In genomic region chr13:112509465-112509864, GRCm38 (mm10) we compare ENCODE assay signal across 8 mouse cellular contexts. TPM values are rescaled to one million over a fixed set of nuclear protein-coding genes. Genes with fewer than 3 reads are reported as not detected.
A peak's percentile ranks its signal among the peaks of the same experiment; 100 is the strongest.
DNase-seq lines count a peak whose midpoint lies in the region; ATAC-seq and TF ChIP-seq lines count a peak whose summit lies in the region.
"Had no signal": no experiment of that assay in that cellular context is flagged by ENCODE, and none has a peak within 500 bp of the region (broad histone marks: within the 10 kb centered on the region; RNA-seq: fewer than 3 reads in every experiment).

No protein-coding gene starts in this region.

- H3K4me1 ChIP-seq in E14TG2a.4 (replicated peaks; ENCODE audit: low read depth, low read length), result peaks cover 34% of the 10 kb centered on the region
- H3K4me1 ChIP-seq in lung, embryonic 16.5 days (replicated peaks; ENCODE audit: control insufficient read depth, insufficient read depth, low read length), result no peaks in the 10 kb centered on the region; the same call in 1 of the 2 replicates
- H3K4me1 ChIP-seq: liver, embryonic 15.5 days had no signal

- no peak overlapping the region for H3K4me3 ChIP-seq in E14TG2a.4 (replicated peaks; ENCODE audit: low read length)
- H3K4me3 ChIP-seq in lung, embryonic 16.5 days (ENCODE audit: low read length), result no peak overlapping the region
- H3K4me3 ChIP-seq: liver, embryonic 15.5 days had no signal

- no peak overlapping the region for H3K4me2 ChIP-seq in lung, embryonic 16.5 days (ENCODE audit: low read depth, low read length)
- H3K4me2 ChIP-seq: liver, embryonic 15.5 days had no signal

- no peak overlapping the region for H3K27ac ChIP-seq in lung, embryonic 16.5 days (ENCODE audit: low read length)
- H3K27ac ChIP-seq: liver, embryonic 15.5 days had no signal

- no peaks in the 10 kb centered on the region for H3K9me3 ChIP-seq in E14TG2a.4 (ENCODE audit: low read length)
- no peaks in the 10 kb centered on the region for H3K9me3 ChIP-seq in lung, embryonic 16.5 days (ENCODE audit: control insufficient read depth, low read length)
- H3K9me3 ChIP-seq: liver, embryonic 15.5 days had no signal

- intact Hi-C loops in heart, postnatal 14 days (cut with DNase I), result loop anchor here (1.0 to 5.0 kb wide), 2 partner anchors 102 to 201 kb away; no protein-coding TSS in a partner anchor

- H3K9ac ChIP-seq in lung, embryonic 16.5 days (ENCODE audit: low read length), result no peak overlapping the region
- H3K9ac ChIP-seq: liver, embryonic 15.5 days had no signal

- peaks cover 44% of the 10 kb centered on the region for H3K36me3 ChIP-seq in E14TG2a.4 (ENCODE audit: insufficient read depth, low read length)
- peaks cover 22% of the 10 kb centered on the region for H3K36me3 ChIP-seq in lung, embryonic 16.5 days (ENCODE audit: control insufficient read depth, insufficient read depth, low read length)

- ATAC-seq in lung, embryonic 16.5 days (ENCODE audit: low read depth), result peak; percentile 62; the same call in 1 of the 2 replicates

- no peaks in the 10 kb centered on the region for H3K27me3 ChIP-seq in E14TG2a.4 (ENCODE audit: insufficient read depth, low read length)
- H3K27me3 ChIP-seq in lung, embryonic 16.5 days (ENCODE audit: control insufficient read depth, insufficient read depth, low read depth, low read length), result no peaks in the 10 kb centered on the region
- H3K27me3 ChIP-seq: liver, embryonic 15.5 days had no signal

- peak; percentile 74 for DNase-seq in adrenal gland, postnatal 10 days
- peak; percentile 51 for DNase-seq in embryo, embryonic 11.5 days (ENCODE audit: low read depth, low spot score)
- peak; percentile 70 to 79 for DNase-seq in heart, postnatal 14 days
- DNase-seq in large intestine, adult 2 months (ENCODE audit: low read depth, low spot score), result peak; percentile 28
- peak; percentile 85 for DNase-seq in retina, embryonic 14.5 days (ENCODE audit: low spot score)

- TF ChIP-seq CTCF in E14TG2a.4 (conservative IDR thresholded peaks at IDR 0.05; ENCODE audit: low read length), result peak; percentile 83

- WGBS in large intestine, adult 2 months, result 16% methylated on average over 4 of the region's 4 CpGs
- WGBS in lung, embryonic 16.5 days, result 18% methylated on average over 4 of the region's 4 CpGs

RNA-seq across cellular contexts. Expression of gene Il6st, which starts 45.6 kb away (rescaled TPM):
- 100 to 1,000 TPM; 261 TPM for total RNA-seq in adrenal gland, postnatal 10 days (2021)
- 100 to 1,000 TPM; 184 to 192 TPM for total RNA-seq in heart, postnatal 14 days (2021)
- 11.0 and 14.0 TPM in 2 replicates for polyA plus RNA-seq in large intestine, adult 2 months (2012; rRNA removed)
- polyA plus RNA-seq in lung, embryonic 16.5 days (2015; fragmentation: Nextera tagmentation; extraction: Ambion mirVana), result 38.3 and 47.4 TPM in 2 replicates

Comparison
In these comparisons a context has a peak if more than half of its experiments do, and no peak if none do; other contexts are left out.
1. DNase-seq: peak in every context shown above with its lines; median percentile 85 in retina, embryonic 14.5 days; 74 in heart, postnatal 14 days; 74 in adrenal gland, postnatal 10 days; 51 in embryo, embryonic 11.5 days; 28 in large intestine, adult 2 months.